Mouse (Mus musculus): ENCODE measurements around the gene Ankle2. TPM values are rescaled to one million over a fixed set of nuclear protein-coding genes. Genes with fewer than 3 reads are reported as not detected.

The Ankle2 gene
- polyA plus RNA-seq, 1 experiment from 2014 or later, result 29.2 TPM

DNA sequence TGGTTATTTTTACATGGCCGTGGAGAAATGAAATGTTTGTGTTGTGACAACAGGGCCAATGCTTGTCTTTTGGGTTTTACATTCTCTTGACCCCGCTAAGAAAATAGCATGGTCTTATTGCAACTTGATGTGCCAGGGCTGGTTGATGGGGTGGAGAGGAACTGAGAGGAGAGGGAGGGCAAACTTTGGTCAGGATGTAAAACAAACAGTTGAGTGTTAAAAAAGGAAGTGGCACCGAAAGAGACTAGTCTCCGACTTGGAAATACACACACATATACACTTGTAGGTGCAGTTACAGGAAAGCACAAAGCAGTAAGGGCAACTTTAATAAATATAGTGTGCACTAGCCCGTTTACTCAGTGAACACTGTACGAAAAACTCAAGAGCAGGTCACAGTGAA lies 1.5 kb downstream of the Ankle2 start:
- Histone ChIP-seq H3K4me1 (peaks cover 14% of the 10 kb centered on the region), H3K4me2 (peak overlapping the region; percentile 76; the same call in 1 of the 2 replicates), H3K27ac (no peak overlapping the region), H3K9ac (no peak overlapping the region), H3K27me3 (no peaks in the 10 kb centered on the region), H3K36me3 (peaks cover 31% of the 10 kb centered on the region), H3K4me3 (no peak overlapping the region; the same call in 1 of the 2 replicates), H3K9me3 (no peaks in the 10 kb centered on the region)
- WGBS, result 65% methylated on average over 6 of the region's 6 CpGs
- ATAC-seq (ENCODE audit: borderline replicate concordance, extremely low read depth, low FRiP score, low TSS enrichment), result no peak

DNA sequence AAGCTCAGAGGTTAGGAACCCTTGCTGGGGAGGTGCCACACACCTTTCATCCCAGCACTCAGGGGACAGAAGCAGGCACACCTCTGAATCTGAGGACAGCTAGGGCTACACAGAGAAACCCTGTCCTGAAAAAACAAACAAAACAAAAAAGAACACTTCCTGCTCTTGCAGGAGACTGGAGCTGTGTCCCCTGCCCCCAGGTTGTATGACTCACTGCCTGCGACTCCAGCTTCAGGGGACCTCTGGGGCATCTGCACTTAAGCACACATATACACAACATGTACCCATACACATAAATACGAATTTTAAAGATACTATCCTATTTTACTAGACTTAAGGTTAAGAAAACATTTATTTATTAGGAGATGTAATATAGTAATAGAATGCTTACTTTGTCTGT lies 13.3 kb downstream of the Ankle2 start:
- Histone ChIP-seq H3K27me3 (no peaks in the 10 kb centered on the region), H3K4me1 (no peaks in the 10 kb centered on the region), H3K4me3 (no peak overlapping the region), H3K9me3 (no peaks in the 10 kb centered on the region), H3K36me3 (peaks cover 76% of the 10 kb centered on the region), H3K4me2 (no peak overlapping the region), H3K27ac (no peak overlapping the region), H3K9ac (no peak overlapping the region)
- 68% methylated on average over 2 of the region's 2 CpGs for WGBS
- no peak for ATAC-seq (ENCODE audit: borderline replicate concordance, extremely low read depth, low FRiP score, low TSS enrichment)

DNA sequence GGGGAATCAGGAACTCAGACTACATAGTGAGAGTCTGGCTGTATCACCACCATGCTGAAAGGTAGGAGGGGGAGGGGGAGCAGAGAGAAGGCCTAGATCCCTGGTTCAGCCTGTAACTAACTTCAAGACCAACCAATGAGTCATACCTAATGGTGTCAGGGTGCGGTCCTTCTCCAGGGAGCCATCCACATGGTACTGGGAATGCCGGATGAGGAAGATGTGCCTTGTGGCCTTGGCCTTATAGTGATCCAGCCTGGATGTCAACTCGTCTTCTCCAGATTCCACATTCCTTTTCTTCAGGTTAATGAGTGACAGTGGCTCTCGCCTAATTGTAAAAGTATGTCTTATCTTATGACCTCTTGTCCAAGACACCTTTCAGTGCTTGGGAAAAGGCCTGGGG lies 36.1 kb downstream of the Ankle2 start:
- Histone ChIP-seq H3K9me3 (no peaks in the 10 kb centered on the region), H3K4me1 (peaks cover 6% of the 10 kb centered on the region), H3K4me3 (no peak overlapping the region), H3K9ac (no peak overlapping the region), H3K36me3 (peaks cover 30% of the 10 kb centered on the region), H3K4me2 (no peak overlapping the region), H3K27me3 (no peaks in the 10 kb centered on the region), H3K27ac (no peak overlapping the region)
- no peak for ATAC-seq (ENCODE audit: borderline replicate concordance, extremely low read depth, low FRiP score, low TSS enrichment)
- WGBS, result 82% methylated on average over 4 of the region's 4 CpGs

DNA sequence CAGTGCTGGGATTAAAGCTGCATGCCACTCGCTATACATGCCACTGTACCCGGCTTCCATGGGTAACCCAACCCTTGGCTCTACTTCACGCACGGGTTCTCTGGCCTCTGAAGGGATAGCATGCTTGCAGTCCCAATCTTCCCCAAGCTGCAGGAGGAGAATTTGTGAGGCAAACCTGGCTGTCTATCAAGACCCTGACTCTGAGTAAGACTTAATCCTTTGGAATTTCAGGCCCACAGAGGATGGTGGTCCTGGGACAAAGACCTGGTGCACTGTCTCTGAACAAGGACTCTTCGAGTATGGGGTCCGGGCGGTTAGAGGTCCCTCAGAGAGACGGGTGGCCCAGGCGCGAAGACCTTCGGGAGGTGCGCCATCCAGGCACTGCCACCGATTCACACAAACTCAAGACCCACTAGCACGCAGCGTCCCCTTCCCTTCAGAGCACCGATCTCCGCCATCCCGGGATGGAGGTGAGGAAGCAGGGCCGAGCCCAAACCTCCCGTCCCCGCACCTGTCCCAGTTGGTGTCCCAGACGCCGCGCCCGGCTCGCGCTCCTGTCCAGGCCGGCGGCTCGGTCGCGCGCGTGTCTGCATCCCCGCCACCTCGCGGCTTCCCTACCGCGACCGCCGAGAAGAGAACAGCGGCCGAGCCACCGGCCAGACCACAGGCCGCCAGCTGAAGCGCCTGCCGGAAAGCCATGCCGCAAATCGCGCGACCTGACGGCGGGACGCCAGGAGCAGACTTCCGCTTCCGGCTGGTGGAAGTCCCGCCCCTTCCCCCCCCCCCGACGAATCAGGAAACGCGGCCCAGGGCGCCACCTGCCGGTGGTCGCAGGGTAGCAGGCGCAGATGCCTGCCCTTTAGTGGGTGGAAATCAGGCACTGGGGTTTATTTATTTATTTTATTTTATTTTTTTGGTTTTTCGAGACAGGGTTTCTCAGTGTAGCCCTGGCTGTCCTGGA lies 38.6 kb downstream of the Ankle2 start, which contains the start of gene Pgam5:
Pgam5 (minus strand) TSS at position 773 of the 961 bp plus-strand sequence.
- ATAC-seq (ENCODE audit: borderline replicate concordance, extremely low read depth, low FRiP score, low TSS enrichment), result peak; percentile 81
- Histone ChIP-seq H3K4me1 (peaks cover 6% of the 10 kb centered on the region), H3K27me3 (no peaks in the 10 kb centered on the region), H3K4me2 (peak within 1 kb of the TSS; percentile 86), H3K4me3 (peak within 1 kb of the TSS; percentile 99), H3K9me3 (no peaks in the 10 kb centered on the region), H3K27ac (peak within 1 kb of the TSS; percentile 64; the same call in 1 of the 2 replicates), H3K9ac (peak within 1 kb of the TSS; percentile 92), H3K36me3 (peaks cover 26% of the 10 kb centered on the region)
- 2% methylated on average over 64 of the region's 66 CpGs for WGBS

DNA sequence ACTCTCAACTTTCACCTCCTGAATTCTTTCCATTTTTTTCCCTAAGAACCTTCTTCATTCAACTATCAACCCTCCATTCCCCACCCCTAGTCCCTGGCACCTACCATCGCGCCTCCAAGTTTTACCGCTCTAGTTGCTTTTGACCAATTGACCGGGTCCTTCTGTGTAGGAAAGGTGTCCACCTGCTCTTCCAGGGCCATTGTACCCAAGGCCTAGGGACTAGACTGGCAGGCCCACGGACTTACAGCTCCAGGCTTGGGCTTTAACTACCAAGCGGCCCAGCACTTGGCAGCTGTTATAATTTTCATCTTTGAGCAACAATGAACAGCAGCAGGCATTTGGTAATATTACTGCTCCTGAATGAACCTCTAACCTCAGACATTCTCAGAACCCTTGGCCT lies 39.4 kb downstream of the Ankle2 start:
- Histone ChIP-seq H3K27me3 (no peaks in the 10 kb centered on the region), H3K4me1 (peaks cover 6% of the 10 kb centered on the region), H3K4me3 (no peak overlapping the region; the same call in 1 of the 2 replicates), H3K36me3 (peaks cover 17% of the 10 kb centered on the region), H3K27ac (no peak overlapping the region), H3K4me2 (peak overlapping the region; percentile 33; the same call in 1 of the 2 replicates), H3K9me3 (no peaks in the 10 kb centered on the region), H3K9ac (no peak overlapping the region)
- ATAC-seq (ENCODE audit: borderline replicate concordance, extremely low read depth, low FRiP score, low TSS enrichment), result no peak
- WGBS, result 89% methylated on average over 6 of the region's 6 CpGs

DNA sequence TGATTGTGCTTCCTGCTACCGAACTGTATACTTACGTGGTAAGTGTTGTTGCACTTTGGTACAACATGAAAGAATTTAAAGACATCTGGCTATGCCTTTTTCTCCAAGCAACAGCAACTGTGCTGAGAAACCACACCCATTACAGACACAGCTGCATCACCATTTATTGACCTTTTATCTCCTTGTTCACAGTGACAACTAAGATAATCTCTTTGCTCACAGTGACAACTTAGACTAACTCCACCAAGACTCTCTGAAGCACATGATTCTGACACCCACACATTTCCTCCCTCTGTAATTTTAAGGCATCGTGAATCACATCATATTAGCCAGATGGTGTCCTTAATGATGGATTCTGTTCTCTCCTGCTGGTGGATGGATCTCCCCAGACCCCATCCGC lies 43.3 kb downstream of the Ankle2 start:
- Histone ChIP-seq H3K9me3 (no peaks in the 10 kb centered on the region), H3K36me3 (no peaks in the 10 kb centered on the region), H3K4me1 (no peaks in the 10 kb centered on the region), H3K27ac (no peak overlapping the region), H3K27me3 (no peaks in the 10 kb centered on the region), H3K4me2 (no peak overlapping the region), H3K4me3 (no peak overlapping the region), H3K9ac (no peak overlapping the region)
- ATAC-seq (ENCODE audit: borderline replicate concordance, extremely low read depth, low FRiP score, low TSS enrichment), result no peak
- WGBS, result 78% methylated on average over 4 of the region's 4 CpGs

DNA sequence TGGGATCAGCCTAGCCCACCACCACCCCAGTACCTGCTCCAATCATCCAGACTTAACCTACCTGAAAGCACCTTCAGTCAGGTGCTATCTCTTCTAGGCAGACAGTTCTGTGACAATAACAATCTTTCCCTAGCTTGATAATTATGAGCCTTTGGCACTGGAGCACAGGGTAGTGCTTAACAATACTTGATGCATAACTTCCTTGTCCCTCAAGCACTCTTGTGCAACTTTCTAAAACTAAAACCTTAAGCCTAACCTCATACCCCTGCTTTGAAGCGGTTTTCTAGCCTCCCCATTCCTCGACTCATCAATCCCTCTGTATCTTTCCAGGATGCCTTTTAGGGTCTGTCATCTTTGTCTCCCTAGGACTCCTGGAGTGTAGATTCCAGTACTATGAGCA lies 44.0 kb downstream of the Ankle2 start:
- H3K4me3 ChIP-seq, result no peak overlapping the region
- H3K9me3 ChIP-seq, result no peaks in the 10 kb centered on the region
- no peaks in the 10 kb centered on the region for H3K36me3 ChIP-seq
- WGBS, result 58% methylated on average over 2 of the region's 2 CpGs
- no peaks in the 10 kb centered on the region for H3K27me3 ChIP-seq
- no peak overlapping the region for H3K4me2 ChIP-seq
- no peak for ATAC-seq (ENCODE audit: borderline replicate concordance, extremely low read depth, low FRiP score, low TSS enrichment)
- H3K27ac ChIP-seq, result no peak overlapping the region
- H3K9ac ChIP-seq, result no peak overlapping the region
- no peaks in the 10 kb centered on the region for H3K4me1 ChIP-seq

DNA sequence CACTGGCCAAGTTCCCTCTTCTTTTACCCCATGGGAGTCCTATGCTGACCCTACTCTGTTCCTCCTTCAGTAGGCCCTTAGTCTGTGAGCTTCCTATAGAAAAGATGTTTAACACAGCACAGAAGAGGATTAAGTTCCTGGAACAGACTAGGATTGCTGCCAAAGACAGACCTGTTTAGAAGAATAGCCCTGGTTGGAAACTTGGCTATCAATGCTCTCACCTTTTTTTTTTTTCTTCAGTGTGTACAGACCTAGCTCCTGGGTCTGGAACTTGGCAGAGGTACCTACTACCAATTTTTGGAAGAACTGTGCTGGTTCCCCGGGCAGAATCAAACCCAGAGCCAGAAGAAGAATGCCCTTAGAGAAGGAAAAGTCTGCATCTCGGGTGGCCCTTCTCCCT lies 45.6 kb downstream of the Ankle2 start:
- H3K9me3 ChIP-seq, result no peaks in the 10 kb centered on the region

DNA sequence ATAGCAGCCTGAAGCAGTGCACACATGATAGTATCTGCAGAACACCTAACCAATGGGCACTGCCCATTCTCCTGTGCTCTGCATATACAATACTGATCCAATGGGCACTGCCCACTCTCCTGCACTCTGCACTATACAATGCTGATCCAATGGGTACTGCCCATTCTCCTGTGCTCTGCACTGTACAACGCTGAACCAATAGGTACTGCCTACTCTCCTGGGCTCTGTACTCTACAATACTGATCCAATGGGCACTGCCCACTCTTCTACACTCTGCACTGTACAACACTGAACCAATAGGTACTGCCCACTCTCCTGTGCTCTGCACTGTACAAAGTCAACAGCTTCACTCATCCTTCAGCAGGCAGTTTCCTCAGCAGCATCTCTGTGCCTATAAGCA lies 46.1 kb downstream of the Ankle2 start:
- H3K4me3 ChIP-seq, result no peak overlapping the region
- 80% methylated on average over 1 of the region's 1 CpGs for WGBS
- no peak overlapping the region for H3K4me2 ChIP-seq
- H3K9ac ChIP-seq, result no peak overlapping the region
- H3K4me1 ChIP-seq, result no peaks in the 10 kb centered on the region
- no peaks in the 10 kb centered on the region for H3K36me3 ChIP-seq
- H3K27me3 ChIP-seq, result no peaks in the 10 kb centered on the region
- no peak overlapping the region for H3K27ac ChIP-seq
- no peaks in the 10 kb centered on the region for H3K9me3 ChIP-seq
- 0 out of 2 replicates have a peak, but pooled peaks have one; percentile 31 for ATAC-seq (ENCODE audit: borderline replicate concordance, extremely low read depth, low FRiP score, low TSS enrichment)

More for the DNA sequence above, 45.6 kb downstream of the Ankle2 start:
- Histone ChIP-seq H3K27me3 (no peaks in the 10 kb centered on the region), H3K36me3 (no peaks in the 10 kb centered on the region), H3K4me1 (no peaks in the 10 kb centered on the region), H3K4me3 (no peak overlapping the region), H3K9ac (no peak overlapping the region), H3K27ac (no peak overlapping the region), H3K4me2 (no peak overlapping the region)
- ATAC-seq (ENCODE audit: borderline replicate concordance, extremely low read depth, low FRiP score, low TSS enrichment), result no peak
- 61% methylated on average over 2 of the region's 2 CpGs for WGBS

DNA sequence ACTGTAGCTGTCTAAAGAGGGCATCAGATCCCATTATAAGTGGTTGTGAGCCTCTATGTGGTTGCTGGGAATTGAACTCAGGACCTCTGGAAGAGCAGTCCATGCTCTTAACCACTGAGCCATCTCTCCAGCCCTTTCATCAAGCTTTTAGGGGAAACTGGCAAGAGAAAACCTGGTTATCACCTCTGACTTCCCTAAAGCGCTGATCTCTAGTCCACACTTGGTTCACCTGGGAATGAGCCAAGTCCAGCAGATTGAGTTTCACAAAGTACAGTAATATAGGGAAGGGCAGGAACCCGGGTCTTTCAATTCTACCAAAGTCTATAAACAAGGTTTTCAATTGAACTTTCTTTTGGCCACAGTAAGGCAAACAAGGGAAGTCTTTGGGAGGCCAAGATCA lies 51.2 kb downstream of the Ankle2 start:
- ATAC-seq (ENCODE audit: borderline replicate concordance, extremely low read depth, low FRiP score, low TSS enrichment), result no peak
- Histone ChIP-seq H3K27me3 (0 out of 2 replicates have a peak, but pooled peaks cover 5% of the 10 kb centered on the region), H3K9me3 (no peaks in the 10 kb centered on the region), H3K4me1 (peaks cover 7% of the 10 kb centered on the region), H3K4me2 (no peak overlapping the region), H3K36me3 (no peaks in the 10 kb centered on the region), H3K9ac (no peak overlapping the region), H3K27ac (no peak overlapping the region), H3K4me3 (no peak overlapping the region)
- 72% methylated on average over 2 of the region's 2 CpGs for WGBS

DNA sequence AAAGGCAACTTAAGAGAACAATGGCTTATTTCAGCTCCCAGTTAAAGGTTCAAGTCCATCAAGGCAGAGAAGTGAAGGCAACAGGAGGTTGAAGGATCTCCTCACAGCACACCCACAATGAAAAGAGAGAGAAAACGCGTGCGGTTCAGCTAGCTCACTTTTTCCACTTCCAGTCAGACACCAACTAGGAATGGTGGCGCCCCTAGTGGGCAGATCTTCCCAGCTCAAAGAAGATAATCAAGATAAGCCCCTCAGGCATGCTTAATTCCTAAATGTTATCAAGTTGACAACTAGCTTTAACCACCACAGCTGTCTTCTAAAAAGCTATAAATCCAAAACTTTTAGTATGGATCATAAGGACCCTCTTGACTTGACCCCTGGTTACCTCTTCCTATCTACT lies 53.7 kb downstream of the Ankle2 start:
- 8% methylated on average over 4 of the region's 4 CpGs for WGBS
- Histone ChIP-seq H3K27ac (no peak overlapping the region), H3K36me3 (peaks cover under 1% of the 10 kb centered on the region; the same call in 1 of the 2 replicates), H3K4me1 (peaks cover 15% of the 10 kb centered on the region), H3K9me3 (no peaks in the 10 kb centered on the region), H3K4me3 (peak overlapping the region; percentile 76; the same call in 1 of the 2 replicates), H3K27me3 (0 out of 2 replicates have a peak, but pooled peaks cover 5% of the 10 kb centered on the region), H3K4me2 (peak overlapping the region; percentile 93), H3K9ac (no peak overlapping the region)
- no peak for ATAC-seq (ENCODE audit: borderline replicate concordance, extremely low read depth, low FRiP score, low TSS enrichment)

DNA sequence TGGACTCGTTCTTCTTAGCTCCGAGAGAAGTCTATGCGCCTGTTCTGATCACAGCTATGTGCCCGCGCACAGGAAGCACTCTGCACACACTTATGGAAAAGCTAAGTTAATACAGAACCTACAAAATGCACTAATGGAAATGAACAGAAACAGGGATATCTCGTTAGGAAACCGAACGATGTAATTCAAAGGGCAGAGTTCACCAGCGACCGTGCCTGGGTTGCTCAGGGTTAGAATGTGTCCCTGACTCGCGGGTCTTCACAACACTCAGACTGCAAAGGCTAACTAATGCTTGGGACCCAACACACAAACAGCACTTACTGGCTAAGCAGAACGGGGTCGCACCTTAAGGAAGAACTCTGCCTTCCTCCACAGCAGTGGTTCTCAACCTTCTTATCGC lies 54.4 kb downstream of the Ankle2 start:
- no peak for ATAC-seq (ENCODE audit: borderline replicate concordance, extremely low read depth, low FRiP score, low TSS enrichment)
- Histone ChIP-seq H3K27me3 (0 out of 2 replicates have a peak, but pooled peaks cover 5% of the 10 kb centered on the region), H3K27ac (no peak overlapping the region), H3K9ac (0 out of 2 replicates have a peak overlapping the region, but pooled peaks have one; percentile 48), H3K4me2 (peak overlapping the region; percentile 93), H3K4me1 (peaks cover 15% of the 10 kb centered on the region), H3K9me3 (no peaks in the 10 kb centered on the region), H3K36me3 (peaks cover 5% of the 10 kb centered on the region), H3K4me3 (peak overlapping the region; percentile 76)
- WGBS, result 3% methylated on average over 15 of the region's 15 CpGs

Measured in lung, embryonic 15.5 days (tissue).